Comparison of ENCODE assay signal across 16 mouse cellular contexts in genomic region chr9:103940010-103940409, GRCm38 (mm10).
"Had no signal": no experiment of that assay in that cellular context is flagged by ENCODE, and none has a peak within 500 bp of the region (broad histone marks: within the 10 kb centered on the region; RNA-seq: fewer than 3 reads in every experiment).

No protein-coding gene starts in this region.

- H3K4me2 ChIP-seq: neural tube, embryonic 13.5 days; neural tube, embryonic 15.5 days; stomach, embryonic 15.5 days had no signal

- H3K9me3 ChIP-seq: neural tube, embryonic 15.5 days; stomach, embryonic 15.5 days had no signal

- H3K4me1 ChIP-seq: neural tube, embryonic 13.5 days; neural tube, embryonic 15.5 days; stomach, embryonic 15.5 days had no signal

- H3K4me3 ChIP-seq: neural tube, embryonic 13.5 days; neural tube, embryonic 15.5 days; stomach, embryonic 15.5 days had no signal

- DNase-seq: retina, postnatal 1 day; right cerebral cortex, adult 18-20 months; right cerebral cortex, postnatal 14 days; right cerebral cortex, postnatal 25 days; right cerebral cortex, postnatal 4 days; spleen, adult 18-20 months; thymus, adult 18-20 months; thymus, adult 2 months; thymus, postnatal 14 days; thymus, postnatal 25 days; thymus, postnatal 36 days; thymus, postnatal 4 days had no signal

- H3K9ac ChIP-seq: neural tube, embryonic 13.5 days; neural tube, embryonic 15.5 days; stomach, embryonic 15.5 days had no signal

- H3K27ac ChIP-seq: neural tube, embryonic 13.5 days; neural tube, embryonic 15.5 days; stomach, embryonic 15.5 days; stomach, postnatal 0 days had no signal

- H3K27me3 ChIP-seq: neural tube, embryonic 13.5 days; neural tube, embryonic 15.5 days; stomach, embryonic 15.5 days had no signal

- H3K36me3 ChIP-seq: neural tube, embryonic 13.5 days; neural tube, embryonic 15.5 days; stomach, embryonic 15.5 days had no signal
